Mouse (Mus musculus) heart, embryonic 12.5 days (tissue): Measurements from ENCODE around the gene Clic1. TPM values are rescaled to one million over a fixed set of nuclear protein-coding genes. Genes with fewer than 3 reads are reported as not detected.
"Not testable (repeated sequence)": the region's sequence is repeated elsewhere in the genome, so short reads cannot be mapped to it uniquely, and the experiment has no call there.

Experiments used
- ATAC-seq: fragments of 200-750 bp; cut with Nextera tagmentation; 2 replicates; pipeline ENCODE4 v1.8.0; 2017; ENCODE audit warnings: moderate TSS enrichment, moderate library complexity; ENCODE audit not compliant: insufficient number of reproducible peaks, low FRiP score
- H3K27ac ChIP-seq: fragments of 300-500 bp; sonication (generic); 2 replicates; pipeline ENCODE4 v1.5.1; 2016; ENCODE audit warnings: mild to moderate bottlenecking, moderate library complexity; ENCODE audit not compliant: poor library complexity, severe bottlenecking
- H3K27me3 ChIP-seq: fragments of 300-500 bp; sonication (generic); replicated peaks from 2 replicates; pipeline ENCODE4 v1.6.1; 2016; ENCODE audit warnings: mild to moderate bottlenecking, moderate library complexity
- H3K36me3 ChIP-seq: fragments of 300-500 bp; sonication (generic); 2 replicates; pipeline ENCODE4 v1.6.1; 2016; ENCODE audit warnings: mild to moderate bottlenecking, moderate library complexity
- H3K4me1 ChIP-seq: fragments of 300-500 bp; sonication (generic); replicated peaks from 2 replicates; pipeline ENCODE4 v1.6.1; 2016; ENCODE audit warnings: mild to moderate bottlenecking
- H3K4me2 ChIP-seq: fragments of 300-500 bp; sonication (generic); 2 replicates; pipeline ENCODE4 v1.6.1; 2016; ENCODE audit warnings: mild to moderate bottlenecking, moderate library complexity
- H3K4me3 ChIP-seq: fragments of 300-500 bp; sonication (generic); 2 replicates; pipeline ENCODE4 v1.5.1; 2016; ENCODE audit warnings: mild to moderate bottlenecking
- H3K9ac ChIP-seq: fragments of 300-500 bp; sonication (generic); 2 replicates; pipeline ENCODE4 v1.6.1; 2016; ENCODE audit warnings: mild to moderate bottlenecking, moderate library complexity
- H3K9me3 ChIP-seq: fragments of 300-500 bp; sonication (generic); replicated peaks from 2 replicates; pipeline ENCODE4 v1.6.1; 2016; ENCODE audit warnings: mild to moderate bottlenecking, moderate library complexity
- WGBS: fragments of 180-500 bp; shearing (Covaris S2); methylation state at CpG from one replicate; pipeline ENCODE4 v1.1.7; 2016; 5-methylcytosine and 5-hydroxymethylcytosine counted together
- polyA plus RNA-seq: library from polyadenylated mRNA; unstranded; fragments of >200 nt; fragmentation: Nextera tagmentation; extraction: Ambion mirVana; gene quantifications from 2 replicates; pipeline ENCODE4 v1.2.1, GENCODE M21; 2016

Clic1 gene
- polyA plus RNA-seq, 1 experiment from 2014 or later = 349 TPM

DNA sequence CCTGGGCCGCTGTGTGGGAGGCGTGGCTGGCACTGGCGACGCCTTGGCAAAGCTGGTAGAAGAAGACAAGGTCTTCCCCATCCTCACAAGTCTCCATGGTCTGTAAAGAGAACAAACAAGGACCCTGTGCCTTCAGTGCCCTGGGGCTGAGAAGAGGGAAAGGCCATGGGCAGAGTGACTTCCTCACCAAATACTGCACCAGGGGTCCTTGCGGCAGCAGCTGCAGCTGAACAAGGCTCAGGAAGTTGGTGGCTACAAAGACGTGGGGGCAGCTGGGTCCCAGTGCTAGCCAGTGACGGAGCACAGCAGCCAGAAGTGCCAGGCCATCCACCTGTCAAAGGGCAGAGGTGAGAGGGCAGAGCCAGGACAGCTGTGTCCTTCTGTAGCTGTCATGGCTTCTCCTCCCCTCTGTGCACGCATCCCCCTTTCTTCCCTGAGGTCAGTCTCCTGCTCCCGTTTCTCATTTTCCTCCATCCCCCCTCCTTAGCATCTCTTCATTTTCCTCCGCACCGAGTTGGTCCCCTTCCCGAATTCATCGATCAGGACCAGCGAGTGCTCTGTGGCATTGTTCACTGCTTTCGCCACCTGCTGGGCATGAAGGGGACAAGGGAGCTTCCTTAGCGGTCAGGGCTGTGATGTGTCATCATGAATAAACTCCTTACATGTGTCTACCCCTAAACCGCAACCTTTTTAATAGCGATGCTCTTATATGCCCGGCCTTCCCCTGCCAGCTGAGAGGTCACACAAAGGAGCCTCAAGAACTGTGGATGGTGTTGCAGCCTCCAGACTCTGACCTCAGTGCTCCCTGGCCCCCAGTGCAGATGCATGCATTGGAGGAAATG is 19.9 kb upstream of the Clic1 start:
- no peaks in the 10 kb centered on the region for H3K27me3 ChIP-seq
- H3K9ac ChIP-seq = no peak overlapping the region; the same call in 1 of the 2 replicates
- peak overlapping the region; percentile 24; the same call in 1 of the 2 replicates for H3K4me2 ChIP-seq
- WGBS = 36% methylated on average over 19 of the region's 19 CpGs
- peaks cover 30% of the 10 kb centered on the region for H3K4me1 ChIP-seq
- ATAC-seq = no peak
- H3K9me3 ChIP-seq = no peaks in the 10 kb centered on the region
- H3K4me3 ChIP-seq = no peak overlapping the region
- H3K36me3 ChIP-seq = no peaks in the 10 kb centered on the region
- no peak overlapping the region for H3K27ac ChIP-seq

DNA sequence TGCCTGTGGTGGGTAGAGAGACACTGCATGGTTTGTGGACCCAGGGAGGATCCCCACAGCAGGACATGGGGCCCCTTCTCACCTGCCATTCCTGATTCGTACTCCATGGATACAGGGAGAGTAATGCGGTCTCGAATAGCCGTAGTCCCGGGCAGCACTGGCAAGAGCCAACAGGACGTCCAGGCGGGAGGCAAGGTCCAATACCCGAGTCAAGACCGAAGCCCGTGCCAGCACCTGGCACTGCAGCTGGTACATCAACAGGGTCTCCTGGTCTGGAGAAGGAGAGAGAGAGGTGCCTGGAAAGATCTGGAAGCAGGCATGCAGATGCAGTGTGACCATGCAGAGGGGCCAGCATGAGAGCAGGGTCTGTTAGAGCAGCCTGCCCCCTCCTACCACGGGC is 18.5 kb upstream of the Clic1 start:
- Histone ChIP-seq H3K27me3 (no peaks in the 10 kb centered on the region), H3K4me1 (peaks cover 23% of the 10 kb centered on the region), H3K4me3 (no peak overlapping the region), H3K27ac (no peak overlapping the region), H3K9ac (no peak overlapping the region), H3K9me3 (no peaks in the 10 kb centered on the region), H3K4me2 (no peak overlapping the region), H3K36me3 (no peaks in the 10 kb centered on the region)
- no peak for ATAC-seq
- 89% methylated on average over 11 of the region's 11 CpGs for WGBS

DNA sequence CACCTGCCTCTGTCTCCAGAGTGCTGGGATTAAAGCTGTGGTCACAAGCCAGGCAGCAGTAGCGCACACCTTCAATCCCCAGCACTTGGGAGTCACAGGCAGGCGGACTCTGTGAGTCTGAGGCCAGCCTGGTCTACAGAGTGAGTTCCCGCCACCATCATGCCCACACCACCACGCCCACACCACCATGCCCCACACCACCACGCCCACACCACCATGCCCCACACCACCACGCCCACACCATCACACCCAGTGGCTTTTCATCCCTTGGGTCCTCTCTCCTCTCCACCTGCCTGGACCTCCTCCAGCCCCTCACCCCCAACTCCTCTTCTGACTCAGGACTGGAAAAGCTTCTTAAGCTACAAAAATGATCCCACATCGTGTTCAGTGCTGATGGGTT is 17.9 kb upstream of the Clic1 start:
- H3K27ac ChIP-seq = no peak overlapping the region
- 79% methylated on average over 7 of the region's 7 CpGs for WGBS
- no peak for ATAC-seq

DNA sequence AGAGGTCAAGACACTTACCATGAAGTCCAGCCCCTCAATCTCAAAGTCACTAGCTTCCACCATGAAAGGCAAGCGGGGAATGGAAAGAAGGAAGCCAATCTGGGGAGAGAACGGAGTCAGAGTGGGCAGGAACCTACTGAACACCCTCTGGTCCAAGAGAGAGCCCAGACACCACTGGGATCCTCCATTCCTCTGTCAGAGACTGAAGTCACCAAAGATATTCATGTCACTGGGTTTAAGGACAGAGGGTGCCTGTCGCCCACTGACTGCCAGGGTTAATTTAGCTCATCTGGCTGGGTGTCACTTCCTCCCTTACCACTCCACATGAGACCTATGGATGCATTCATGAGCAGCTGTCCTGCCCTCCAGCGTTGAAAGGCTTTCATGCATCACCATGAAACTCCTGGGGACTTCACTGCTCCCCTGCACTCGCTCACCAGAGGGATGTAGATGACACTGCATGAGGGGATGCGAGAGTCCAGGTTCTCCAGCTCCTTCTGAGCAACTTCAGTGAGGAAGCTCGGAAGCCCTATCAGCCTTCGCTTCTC is 17.4 kb upstream of the Clic1 start:
- H3K4me1 ChIP-seq = peaks cover 13% of the 10 kb centered on the region
- 69% methylated on average over 8 of the region's 8 CpGs for WGBS
- H3K27me3 ChIP-seq = no peaks in the 10 kb centered on the region
- no peak overlapping the region for H3K4me2 ChIP-seq
- no peak overlapping the region for H3K27ac ChIP-seq
- H3K36me3 ChIP-seq = no peaks in the 10 kb centered on the region
- H3K4me3 ChIP-seq = no peak overlapping the region
- H3K9me3 ChIP-seq = no peaks in the 10 kb centered on the region
- no peak overlapping the region for H3K9ac ChIP-seq
- ATAC-seq = no peak

More for the DNA sequence above, 17.9 kb upstream of the Clic1 start:
- H3K4me2 ChIP-seq = no peak overlapping the region
- H3K4me3 ChIP-seq = no peak overlapping the region
- no peaks in the 10 kb centered on the region for H3K36me3 ChIP-seq
- H3K9me3 ChIP-seq = no peaks in the 10 kb centered on the region
- peaks cover 18% of the 10 kb centered on the region for H3K4me1 ChIP-seq
- H3K27me3 ChIP-seq = no peaks in the 10 kb centered on the region
- no peak overlapping the region for H3K9ac ChIP-seq

DNA sequence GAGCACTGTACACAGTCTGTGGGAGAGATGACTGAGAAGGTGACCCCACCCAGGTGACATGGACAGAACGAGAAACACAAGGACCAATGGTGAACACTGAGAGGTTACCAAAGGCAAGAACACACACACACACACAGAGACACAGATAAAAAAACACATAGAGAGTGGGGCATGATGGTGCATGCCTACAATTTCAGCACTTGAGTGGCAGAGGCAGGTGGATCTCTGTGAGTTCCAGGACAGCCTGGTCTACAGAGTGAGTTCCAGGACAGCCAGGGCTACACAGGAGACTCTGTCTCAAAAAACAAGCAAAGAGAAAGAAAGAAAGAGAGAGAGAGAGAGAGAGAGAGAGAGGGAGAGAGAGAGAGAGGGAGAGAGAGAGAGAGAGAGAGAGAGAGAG is 16.1 kb upstream of the Clic1 start:
- H3K4me1 ChIP-seq, H3K27me3 ChIP-seq, ATAC-seq, H3K36me3 ChIP-seq, H3K4me2 ChIP-seq, H3K9me3 ChIP-seq, H3K27ac ChIP-seq, H3K4me3 ChIP-seq, H3K9ac ChIP-seq: not testable (repeated sequence)
- 43% methylated on average over 1 of the region's 1 CpGs for WGBS

DNA sequence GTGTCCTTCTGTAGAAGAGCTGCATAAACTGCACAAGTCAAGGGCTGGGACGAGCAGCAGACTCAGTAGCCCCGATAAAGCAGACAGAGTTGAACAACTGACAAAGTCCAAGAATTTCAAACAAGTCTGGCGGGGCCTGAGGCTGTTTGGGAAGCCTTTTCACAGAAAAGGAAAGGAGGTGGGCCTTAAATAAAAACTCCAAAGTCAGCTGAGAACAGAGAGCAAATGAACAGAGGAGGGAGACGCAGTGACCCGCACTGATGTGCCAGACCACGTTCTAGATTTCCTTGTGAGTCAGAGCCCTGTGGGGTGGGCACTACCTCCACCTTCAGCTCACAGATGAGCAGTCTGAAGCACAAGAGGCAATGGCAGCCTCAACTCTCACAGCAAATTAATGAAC is 14.9 kb upstream of the Clic1 start:
- H3K4me2 ChIP-seq = no peak overlapping the region
- no peak overlapping the region for H3K27ac ChIP-seq
- 67% methylated on average over 6 of the region's 6 CpGs for WGBS
- H3K27me3 ChIP-seq = no peaks in the 10 kb centered on the region
- H3K4me1 ChIP-seq = peaks cover 2% of the 10 kb centered on the region; the same call in 1 of the 2 replicates
- no peak overlapping the region for H3K4me3 ChIP-seq
- no peak overlapping the region for H3K9ac ChIP-seq
- no peak for ATAC-seq
- no peaks in the 10 kb centered on the region for H3K36me3 ChIP-seq
- H3K9me3 ChIP-seq = no peaks in the 10 kb centered on the region

DNA sequence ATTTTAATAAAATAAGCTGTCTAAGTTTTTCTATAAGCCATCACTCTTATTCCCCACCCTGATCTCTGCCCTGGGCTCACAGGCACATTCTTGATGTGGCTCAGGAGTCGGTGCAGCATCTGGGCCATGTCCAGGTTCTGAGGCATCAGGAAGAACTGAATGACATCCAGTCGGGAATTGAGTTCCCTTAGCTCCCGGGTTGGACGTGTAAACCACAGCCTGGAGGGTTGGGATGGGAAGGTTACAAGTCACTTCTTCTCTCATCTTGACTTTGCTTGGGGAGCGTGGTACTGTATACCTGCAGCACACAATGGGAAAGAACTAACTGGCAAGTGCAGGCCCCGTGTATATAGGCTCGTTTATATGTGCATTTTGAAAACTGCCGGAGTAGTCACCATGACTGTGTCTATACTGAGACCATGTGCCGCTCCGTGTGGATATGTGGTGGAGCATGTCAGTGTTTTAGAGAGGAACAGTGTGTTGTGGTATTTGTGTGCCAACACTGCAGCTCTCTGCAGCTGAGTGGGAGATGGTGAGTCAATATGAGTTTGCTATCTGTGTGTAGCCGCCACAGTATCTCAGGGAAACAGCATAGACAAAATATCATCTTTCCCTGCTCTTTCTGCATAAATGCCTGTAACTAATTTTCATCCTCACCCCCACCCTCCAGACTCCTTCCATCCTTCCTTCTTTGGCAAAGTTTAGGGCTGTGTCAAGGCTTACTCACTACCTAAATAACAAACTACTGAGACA is 10.5 kb upstream of the Clic1 start:
- H3K36me3 ChIP-seq = no peaks in the 10 kb centered on the region
- H3K9ac ChIP-seq = no peak overlapping the region
- no peaks in the 10 kb centered on the region for H3K9me3 ChIP-seq
- H3K27me3 ChIP-seq = no peaks in the 10 kb centered on the region
- WGBS = 80% methylated on average over 11 of the region's 11 CpGs
- H3K4me3 ChIP-seq = no peak overlapping the region
- no peak overlapping the region for H3K4me2 ChIP-seq
- ATAC-seq = no peak
- H3K4me1 ChIP-seq = peaks cover 4% of the 10 kb centered on the region
- no peak overlapping the region for H3K27ac ChIP-seq

DNA sequence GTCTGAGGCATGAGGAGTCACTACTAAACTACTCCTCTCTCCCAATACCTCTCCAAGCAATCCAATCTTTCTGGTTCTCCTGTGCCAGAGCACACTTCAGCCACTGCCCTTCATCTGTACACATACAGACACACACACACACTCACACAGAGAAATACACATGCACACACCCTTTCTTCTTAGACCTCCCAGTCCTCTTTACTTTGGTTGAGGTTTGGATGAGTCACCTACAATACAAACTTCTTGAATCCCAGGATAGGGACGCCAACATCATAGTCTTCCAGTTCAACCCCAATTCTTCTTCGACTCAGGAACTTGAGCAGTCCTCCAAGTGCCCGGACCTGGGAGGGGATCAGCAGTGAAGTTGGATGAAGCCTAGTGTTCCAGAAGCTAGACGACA is 6.0 kb upstream of the Clic1 start:
- H3K4me3 ChIP-seq = no peak overlapping the region
- H3K9ac ChIP-seq = no peak overlapping the region
- peak overlapping the region; percentile 40; the same call in 1 of the 2 replicates for H3K27ac ChIP-seq
- H3K4me1 ChIP-seq = peaks cover 40% of the 10 kb centered on the region
- ATAC-seq = no peak
- no peak overlapping the region for H3K4me2 ChIP-seq
- H3K36me3 ChIP-seq = no peaks in the 10 kb centered on the region
- no peaks in the 10 kb centered on the region for H3K9me3 ChIP-seq
- 69% methylated on average over 4 of the region's 4 CpGs for WGBS
- no peaks in the 10 kb centered on the region for H3K27me3 ChIP-seq

DNA sequence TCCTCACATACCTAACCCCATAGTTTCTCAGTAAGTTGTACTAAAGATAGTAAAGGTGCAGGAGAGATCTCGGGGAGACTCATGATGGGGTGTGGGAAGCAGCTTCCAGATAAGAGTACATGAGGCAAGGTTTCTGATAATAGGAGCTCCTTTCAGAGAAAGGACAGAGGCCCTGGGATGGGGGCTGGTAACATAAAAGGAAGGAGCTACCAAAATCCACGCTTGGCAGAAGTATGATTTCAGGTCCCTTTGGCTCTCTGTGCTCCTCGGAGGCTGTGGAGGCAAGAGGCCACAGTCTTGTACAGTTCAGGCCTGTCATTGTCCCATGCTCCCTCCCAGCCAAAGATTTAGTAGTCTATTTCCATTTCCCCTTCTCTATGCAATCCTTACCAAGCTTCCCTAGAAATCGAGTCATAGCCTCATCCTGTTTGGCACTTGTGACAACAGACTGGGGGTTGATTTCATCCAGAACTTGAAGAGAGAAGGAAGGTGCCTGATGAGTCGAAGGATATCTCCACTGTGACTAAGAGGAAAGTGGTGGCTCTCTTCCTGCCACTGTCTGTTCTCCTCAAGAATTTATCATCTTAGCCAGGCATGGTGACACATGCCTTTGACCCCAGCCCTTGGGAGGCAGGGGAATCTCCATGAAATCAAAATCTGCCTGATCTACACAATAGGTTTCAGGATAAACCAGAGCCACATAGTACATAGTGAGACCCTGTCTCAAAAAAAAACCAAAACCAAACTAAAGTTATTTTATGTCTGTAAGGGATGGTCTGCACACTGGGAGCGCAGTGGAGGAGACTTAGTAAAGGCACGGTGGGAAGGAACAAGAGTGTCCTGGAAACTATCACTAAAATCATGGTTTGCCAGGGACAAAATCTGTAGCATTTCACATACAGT is 4.6 kb upstream of the Clic1 start:
- no peak for ATAC-seq
- Histone ChIP-seq H3K4me1 (peaks cover 48% of the 10 kb centered on the region), H3K9ac (no peak overlapping the region), H3K27me3 (no peaks in the 10 kb centered on the region), H3K9me3 (no peaks in the 10 kb centered on the region), H3K36me3 (no peaks in the 10 kb centered on the region), H3K4me2 (peak overlapping the region; percentile 99), H3K4me3 (peak overlapping the region; percentile 64; the same call in 1 of the 2 replicates), H3K27ac (peak overlapping the region; percentile 96)
- 47% methylated on average over 7 of the region's 7 CpGs for WGBS

DNA sequence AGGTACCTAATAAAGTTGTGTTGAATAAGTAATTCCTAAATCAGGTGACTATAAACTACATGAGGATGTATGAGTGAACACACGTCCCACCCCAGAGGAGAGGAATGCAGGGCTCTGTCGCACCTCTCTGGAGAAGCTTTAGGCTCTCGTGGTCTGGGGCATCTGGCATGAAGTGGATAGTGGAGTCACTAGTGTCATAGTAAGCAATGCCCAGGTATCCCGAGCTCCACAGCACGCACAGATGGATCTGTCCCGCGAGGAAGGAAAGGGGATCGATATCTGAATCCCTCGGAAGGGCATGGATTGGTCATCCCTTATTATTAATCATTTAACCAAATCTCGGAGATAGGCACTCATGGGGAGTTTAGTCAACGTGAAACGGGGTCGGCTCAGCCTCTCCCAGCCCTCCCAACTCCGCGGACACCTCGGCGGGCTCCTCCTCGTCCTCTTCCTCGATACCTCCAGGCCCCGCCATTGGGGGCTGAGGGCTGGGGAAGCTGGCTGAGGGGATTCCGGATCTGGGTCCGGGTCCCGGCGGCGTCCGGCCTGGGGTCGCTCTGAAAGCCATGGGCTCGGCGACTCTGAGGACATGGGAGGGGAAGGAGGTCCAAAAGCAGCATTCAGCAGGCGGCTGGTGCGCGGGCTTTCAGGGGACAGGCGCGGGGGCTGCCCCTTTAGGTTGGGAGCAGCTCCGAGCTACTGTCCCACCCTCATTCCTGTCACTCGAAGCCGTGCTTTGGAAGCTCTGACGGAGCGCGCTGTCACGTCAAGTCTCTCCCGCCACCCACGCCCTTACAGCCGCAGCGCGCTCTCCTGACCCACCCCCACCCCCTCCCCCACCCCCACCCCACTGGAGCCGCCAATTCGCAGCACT is 3.7 kb upstream of the Clic1 start:
- H3K27me3 ChIP-seq = no peaks in the 10 kb centered on the region
- peak overlapping the region; percentile 96 for H3K27ac ChIP-seq
- no peak for ATAC-seq
- WGBS = 2% methylated on average over 48 of the region's 48 CpGs
- H3K36me3 ChIP-seq = no peaks in the 10 kb centered on the region
- peaks cover 48% of the 10 kb centered on the region for H3K4me1 ChIP-seq
- H3K4me3 ChIP-seq = peak overlapping the region; percentile 64
- H3K9ac ChIP-seq = peak overlapping the region; percentile 94
- H3K9me3 ChIP-seq = no peaks in the 10 kb centered on the region
- peak overlapping the region; percentile 99 for H3K4me2 ChIP-seq
